Mouse (Mus musculus) lung, adult 2 months (tissue): ENCODE measurements around the gene Rnf5.

Experiments used
- CTCF ChIP-seq: fragments of 200-500 bp; IDR thresholded peaks from 2 replicates; pipeline ENCODE4 v1.5.1; 2011; ENCODE audit warnings: mild to moderate bottlenecking, low read length, control low read depth; ENCODE audit not compliant: insufficient read depth
- POLR2A ChIP-seq: fragments of 200-500 bp; IDR thresholded peaks from 2 replicates; pipeline ENCODE4 v1.6.1; 2011; ENCODE audit warnings: low read depth, mild to moderate bottlenecking, control low read depth, low read length, borderline replicate concordance; ENCODE audit errors: extremely low read depth

GRCm38 (mm10) chr17:34627093-34627942 lies 23.8 kb upstream of the Rnf5 start:
- TF ChIP-seq POLR2A (peak; percentile 80; the same call in 1 of the 2 replicates), CTCF (no peak)
